Comparison of ENCODE assay signal across 13 mouse cellular contexts in the genomic region with DNA sequence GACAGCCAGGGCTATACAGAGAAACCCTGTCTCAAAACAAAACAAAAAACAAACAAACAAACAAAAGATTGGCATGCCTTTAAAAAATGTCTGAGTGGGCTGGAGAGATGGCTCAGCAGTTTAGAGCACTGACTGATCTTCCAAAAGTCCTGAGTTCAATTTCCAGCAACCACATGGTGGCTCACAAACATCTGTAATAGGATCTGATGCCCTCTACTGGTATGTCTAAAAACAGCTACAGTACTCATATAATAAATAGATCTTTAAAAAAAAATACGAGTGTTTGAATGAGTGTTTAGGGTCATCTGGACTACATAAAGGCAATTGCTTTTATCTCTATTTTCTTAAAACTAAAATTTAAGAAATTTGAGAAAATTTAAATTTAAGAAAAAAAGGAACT. TPM values are rescaled to one million over a fixed set of nuclear protein-coding genes. Genes with fewer than 3 reads are reported as not detected.
DNase-seq lines count a peak whose midpoint lies in the region; ATAC-seq and TF ChIP-seq lines count a peak whose summit lies in the region.
"Had no signal": no experiment of that assay in that cellular context is flagged by ENCODE, and none has a peak within 500 bp of the region (broad histone marks: within the 10 kb centered on the region; RNA-seq: fewer than 3 reads in every experiment).

No protein-coding gene starts in this region.

- peaks cover 5% of the 10 kb centered on the region for H3K36me3 ChIP-seq in kidney, adult 2 months (ENCODE audit: control insufficient read depth, insufficient read depth, low read length)
- peaks cover 29% of the 10 kb centered on the region for H3K36me3 ChIP-seq in splenic B cell, adult 2 months (ENCODE audit: control insufficient read depth, insufficient read depth, low read length, poor library complexity, severe bottlenecking)

- no peak overlapping the region for H3K4me3 ChIP-seq in kidney, adult 2 months (ENCODE audit: insufficient read depth, low read depth, low read length)
- H3K4me3 ChIP-seq: erythroblast, embryonic 14.5 days; liver, embryonic 15.5 days; neural tube, embryonic 12.5 days had no signal

- POLR2A ChIA-PET in Patski (lab: Charles Lee), result no interaction called here

- no peak for TF ChIP-seq CTCF in kidney, adult 2 months (conservative IDR thresholded peaks at IDR 0.05; ENCODE audit: insufficient read depth, insufficient read length, low read depth, low read length)
- peak; percentile 56 for TF ChIP-seq CTCF in Patski (IDR thresholded peaks at IDR 0.05)

- TF ChIP-seq POLR2A in kidney, adult 2 months (IDR thresholded peaks at IDR 0.05; ENCODE audit: low read depth, low read length), result no peak

- CTCF ChIA-PET in Patski (lab: Charles Lee), result interaction anchor here (0.8 to 2.7 kb wide), 7 partner anchors 10 to 242 kb away, joined by 3 to 15 read pairs (median 4); no protein-coding TSS in a partner anchor

- H3K27ac ChIP-seq in kidney, adult 2 months (ENCODE audit: insufficient read depth, low read depth, low read length), result no peak overlapping the region
- H3K27ac ChIP-seq: liver, embryonic 15.5 days; neural tube, embryonic 12.5 days had no signal

- no peaks in the 10 kb centered on the region for H3K27me3 ChIP-seq in kidney, adult 2 months (replicated peaks; ENCODE audit: control insufficient read depth, insufficient read depth, low read length)
- no peaks in the 10 kb centered on the region for H3K27me3 ChIP-seq in Patski
- no peaks in the 10 kb centered on the region for H3K27me3 ChIP-seq in splenic B cell, adult 2 months (ENCODE audit: control insufficient read depth, insufficient read depth, low read length, poor library complexity, severe bottlenecking)
- H3K27me3 ChIP-seq: liver, embryonic 15.5 days; neural tube, embryonic 12.5 days had no signal

- in situ Hi-C loops in Patski (cut with MboI; ENCODE audit: low pct_unique_long_range_greater_than_20kb), result no loop called here

- H3K4me1 ChIP-seq in kidney, adult 2 months (ENCODE audit: control insufficient read depth, insufficient read depth, low read length), result no peaks in the 10 kb centered on the region; the same call in 1 of the 2 replicates
- H3K4me1 ChIP-seq: liver, embryonic 15.5 days had no signal

- 37% methylated on average over 1 of the region's 1 CpGs for WGBS in kidney, adult 2 months

- ATAC-seq in Patski, result no peak

- DNase-seq in kidney, adult 2 months, result peak; percentile 13
- no peak for DNase-seq in kidney, adult 18-20 months
- DNase-seq in retina, postnatal 1 day, result peak; percentile 23
- no peak for DNase-seq in retina, embryonic 14.5 days (ENCODE audit: low spot score)
- no peak for DNase-seq in Patski (ENCODE audit: low read depth, low spot score)
- peak; percentile 51 for DNase-seq in splenic B cell, adult 2 months (ENCODE audit: low read depth, low spot score)
- DNase-seq in right cerebral cortex, postnatal 25 days, result no peak
- no peak for DNase-seq in neural tube, embryonic 10.5 days (ENCODE audit: extremely low spot score, low spot score)
- DNase-seq: kidney, postnatal 25 days; thymus, postnatal 25 days had no signal

RNA-seq across cellular contexts. Expression of a gene that starts 45.2 kb away (rescaled TPM):
- 25.3 and 38.8 TPM in 2 replicates for polyA plus RNA-seq in kidney, adult 2 months (2012; rRNA removed)
- polyA plus RNA-seq in Patski (2021), result 152 TPM

Comparison
In these comparisons a context has a peak if more than half of its experiments do, and no peak if none do; other contexts are left out.
1. DNase-seq: peak in kidney, adult 2 months (single experiment), retina, postnatal 1 day (single experiment) and splenic B cell, adult 2 months (single experiment); none in kidney, adult 18-20 months (single experiment), retina, embryonic 14.5 days (single experiment), Patski (single experiment), right cerebral cortex, postnatal 25 days (single experiment) and neural tube, embryonic 10.5 days (single experiment).